Mouse (Mus musculus) bone marrow macrophage, adult 2 months (primary cell): ENCODE measurements around the gene Palld.

ENCODE experiments used
- CTCF ChIP-seq: IDR thresholded peaks from 2 replicates; pipeline ENCODE4 v1.5.1; 2012; ENCODE audit warnings: low read depth, mild to moderate bottlenecking, low read length, moderate library complexity
- POLR2A ChIP-seq: IDR thresholded peaks from 2 replicates; pipeline ENCODE4 v1.6.1; 2012; ENCODE audit warnings: mild to moderate bottlenecking, low read depth, low read length, borderline replicate concordance

DNA sequence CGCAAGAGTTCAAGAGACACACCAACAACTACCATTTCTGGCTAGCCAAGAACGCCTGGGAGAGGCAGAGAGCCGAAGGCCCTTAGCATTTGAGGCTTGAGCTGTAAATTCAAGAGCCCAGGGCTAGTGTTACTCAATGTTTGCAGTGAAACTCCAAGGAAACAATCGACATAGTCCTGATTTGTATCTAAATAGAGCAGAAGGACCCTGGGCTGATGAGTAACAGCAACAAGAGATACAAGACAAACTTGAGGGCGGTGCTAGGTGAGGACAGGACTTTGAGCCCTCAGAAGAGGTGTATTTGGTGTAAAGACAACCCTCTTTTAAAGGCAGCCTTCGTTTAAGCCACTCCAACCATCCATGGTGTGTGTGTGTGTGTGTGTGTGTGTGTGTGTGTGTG lies 290.7 kb downstream of the Palld start:
- no peak for TF ChIP-seq CTCF
- TF ChIP-seq POLR2A = no peak
